Mouse (Mus musculus) layer of hippocampus, postnatal 14 days (tissue): ENCODE data around the gene Slc34a3. TPM values are rescaled to one million over a fixed set of nuclear protein-coding genes. Genes with fewer than 3 reads are reported as not detected.

Experiments
- DNase-seq, 2 experiments: peaks; one replicate each; pipeline ENCODE4 v3.0.0; 2021 to 2022; ENCODE audit warnings: low spot score in 2 of 2, mixed read lengths in 1 of 2
- total RNA-seq, 2 experiments: library from RNA; stranded (reverse); gene quantifications; 2 replicates each; pipeline ENCODE4 v1.2.3; 2021

Gene Slc34a3
- total RNA-seq, 2 experiments from 2014 or later = not detected

GRCm38 (mm10) chr2:25195211-25196156 lies 38.7 kb downstream of the Slc34a3 start:
- no peak for DNase-seq

- no peak for DNase-seq
Observed at GRCm38 (mm10) chr2:25194486-25195171, 39.5 kb downstream of the Slc34a3 start.

GRCm38 (mm10) chr2:25194006-25194405 lies 40.2 kb downstream of the Slc34a3 start:
- DNase-seq = no peak

GRCm38 (mm10) chr2:25193330-25193770 lies 40.8 kb downstream of the Slc34a3 start:
- peak; percentile 78 to 85 for DNase-seq

- DNase-seq = no peak
Observed at GRCm38 (mm10) chr2:25187841-25188240, 46.3 kb downstream of the Slc34a3 start.

- no peak for DNase-seq
Observed at GRCm38 (mm10) chr2:25186575-25186930, 47.6 kb downstream of the Slc34a3 start.

- DNase-seq = peak; percentile 61 to 63
Observed at GRCm38 (mm10) chr2:25185625-25186574, 48.3 kb downstream of the Slc34a3 start.

GRCm38 (mm10) chr2:25184496-25184895 lies 49.7 kb downstream of the Slc34a3 start:
- no peak for DNase-seq

GRCm38 (mm10) chr2:25183336-25183735 lies 50.8 kb downstream of the Slc34a3 start:
- no peak for DNase-seq

GRCm38 (mm10) chr2:25182664-25183063 lies 51.5 kb downstream of the Slc34a3 start:
- DNase-seq = peak in 1 of 2 experiments; percentile 60

GRCm38 (mm10) chr2:25181891-25182397 lies 52.2 kb downstream of the Slc34a3 start:
- no peak for DNase-seq

- no peak for DNase-seq
Observed at GRCm38 (mm10) chr2:25180973-25181890, 52.9 kb downstream of the Slc34a3 start.

- peak; percentile 92 to 98 for DNase-seq
Observed at GRCm38 (mm10) chr2:25180478-25180903, 53.7 kb downstream of the Slc34a3 start, which contains the start of gene Nrarp. TSS of gene Nrarp (plus strand) at chr2:25180758.

GRCm38 (mm10) chr2:25179566-25180217 lies 54.5 kb downstream of the Slc34a3 start:
- no peak for DNase-seq

Other genes with a start within 250 kb of the Slc34a3 start
- 1,000 to 10,000 TPM in 1 of 2 experiments, 100 to 1,000 TPM in 1; 982 to 1,031 TPM for gene Nsmf, start 180.0 kb downstream of the Slc34a3 start, total RNA-seq
- gene Entpd8, start 154.1 kb downstream of the Slc34a3 start, total RNA-seq = not detected
- not detected for gene Noxa1, start 139.2 kb downstream of the Slc34a3 start, total RNA-seq
- 10 to 100 TPM; 38.1 to 49.8 TPM for gene Nrarp, start 53.6 kb downstream of the Slc34a3 start, total RNA-seq
- gene Tor4a, start 37.5 kb downstream of the Slc34a3 start, total RNA-seq = 1 to 10 TPM; 1.7 to 2.0 TPM
- gene Nelfb, start 22.9 kb downstream of the Slc34a3 start, total RNA-seq = 10 to 100 TPM; 50.7 to 51.7 TPM
- not detected for gene Stpg3, start 19.7 kb downstream of the Slc34a3 start, total RNA-seq
- gene Fam166a, start 15.6 kb downstream of the Slc34a3 start, total RNA-seq = not detected
- gene Tubb4b, start 9.7 kb downstream of the Slc34a3 start, total RNA-seq = 100 to 1,000 TPM; 415 to 455 TPM
- gene Rnf224, start 2.4 kb upstream of the Slc34a3 start, total RNA-seq = not detected
- 100 to 1,000 TPM; 195 to 202 TPM for gene Rnf208, start 7.9 kb upstream of the Slc34a3 start, total RNA-seq
- gene Cysrt1, start 8.1 kb upstream of the Slc34a3 start, total RNA-seq = not detected
- 1 to 10 TPM; 3.6 to 3.7 TPM for gene AL732309.1, start 12.5 kb upstream of the Slc34a3 start, total RNA-seq
- 10 to 100 TPM; 34.3 to 38.0 TPM for gene Tmem203, start 21.1 kb upstream of the Slc34a3 start, total RNA-seq
- 10 to 100 TPM; 21.1 to 23.2 TPM for gene Tprn, start 28.3 kb upstream of the Slc34a3 start, total RNA-seq
- gene Ssna1, start 38.1 kb upstream of the Slc34a3 start, total RNA-seq = 10 to 100 TPM; 69.1 to 70.1 TPM
- 10 to 100 TPM; 66.6 to 72.1 TPM for gene Anapc2, start 38.1 kb upstream of the Slc34a3 start, total RNA-seq
- not detected for gene Tmem210, start 53.8 kb upstream of the Slc34a3 start, total RNA-seq
- not detected for gene Lrrc26, start 55.6 kb upstream of the Slc34a3 start, total RNA-seq
- 100 to 1,000 TPM; 419 to 451 TPM for gene Grin1, start 84.8 kb upstream of the Slc34a3 start, total RNA-seq
- gene Man1b1, start 98.0 kb upstream of the Slc34a3 start, total RNA-seq = 10 to 100 TPM; 49.0 to 59.9 TPM
- 10 to 100 TPM; 24.7 to 29.4 TPM for gene Dpp7, start 122.0 kb upstream of the Slc34a3 start, total RNA-seq
- 10 to 100 TPM in 1 of 2 experiments, 1 to 10 TPM in 1; 9.2 to 11.8 TPM for gene Uap1l1, start 131.3 kb upstream of the Slc34a3 start, total RNA-seq
- gene Sapcd2, start 138.0 kb upstream of the Slc34a3 start, total RNA-seq = 10 to 100 TPM; 11.9 to 15.3 TPM
- 10 to 100 TPM; 22.3 to 23.4 TPM for gene Entpd2, start 161.5 kb upstream of the Slc34a3 start, total RNA-seq
- 100 to 1,000 TPM; 402 to 418 TPM for gene Npdc1, start 165.0 kb upstream of the Slc34a3 start, total RNA-seq
- under 1 TPM; 0.31 to 0.81 TPM for gene Fut7, start 188.9 kb upstream of the Slc34a3 start, total RNA-seq
- gene Abca2, start 194.3 kb upstream of the Slc34a3 start, total RNA-seq = 100 to 1,000 TPM; 140 to 141 TPM
- under 1 TPM in 1 of 2 experiments, not detected in 1; 0.58 TPM for gene Clic3, start 222.5 kb upstream of the Slc34a3 start, total RNA-seq
- gene Paxx, start 226.7 kb upstream of the Slc34a3 start, total RNA-seq = 10 to 100 TPM; 52.1 to 57.7 TPM
- 100 to 1,000 TPM; 234 to 420 TPM for gene Ptgds, start 235.7 kb upstream of the Slc34a3 start, total RNA-seq